Mouse (Mus musculus): Measurements from ENCODE around the gene Ap1m2.
"Not testable (repeated sequence)": the region's sequence is repeated elsewhere in the genome, so short reads cannot be mapped to it uniquely, and the experiment has no call there.

DNA sequence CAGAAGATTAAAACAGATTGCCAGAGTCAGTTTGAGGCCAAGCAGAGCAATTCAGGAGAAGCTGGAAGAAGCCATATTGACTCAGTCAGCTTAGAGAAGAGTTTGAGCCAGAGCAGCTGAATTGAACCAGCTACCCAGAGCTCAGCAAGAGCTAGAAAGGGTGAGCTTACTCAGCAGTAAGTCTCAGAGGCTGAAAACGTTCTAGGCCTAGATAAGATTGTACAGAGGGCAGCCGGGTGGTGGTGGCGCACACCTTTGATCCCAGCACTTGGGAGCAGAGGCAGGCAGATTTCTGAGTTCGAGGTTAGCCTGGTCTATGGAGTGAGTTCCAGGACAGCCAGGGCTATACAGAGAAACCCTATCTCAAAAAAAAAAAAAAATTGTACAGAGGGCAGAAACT is 55.8 kb downstream of the Ap1m2 start:
- TF ChIP-seq CTCF (IDR thresholded peaks at IDR 0.05 in 2 of 3, conservative IDR thresholded peaks at IDR 0.05 in 1 of 3; ENCODE audit: control insufficient read depth in 1 of 3, insufficient read depth in 1 of 3, low read depth in 2 of 3, low read length in 3 of 3, poor library complexity in 1 of 3, severe bottlenecking in 1 of 3); POLR2A (IDR thresholded peaks at IDR 0.05; ENCODE audit: control insufficient read depth in 1 of 2, insufficient read depth in 1 of 2, low read depth in 1 of 2, low read length in 2 of 2, poor library complexity in 1 of 2); MAX (IDR thresholded peaks at IDR 0.05; ENCODE audit: low read length); SMC3 (IDR thresholded peaks at IDR 0.05; ENCODE audit: low read depth, low read length); POLR2AphosphoS5 (IDR thresholded peaks at IDR 0.05; ENCODE audit: borderline replicate concordance, low read depth, low read length); GATA1 (IDR thresholded peaks at IDR 0.05; ENCODE audit: low read depth, low read length); GABPA (IDR thresholded peaks at IDR 0.05; ENCODE audit: low read depth, low read length); ELF1 (IDR thresholded peaks at IDR 0.05; ENCODE audit: low read depth, low read length); NRF1 (IDR thresholded peaks at IDR 0.05; ENCODE audit: insufficient read depth, low read depth, low read length, poor library complexity, severe bottlenecking); TAL1 (IDR thresholded peaks at IDR 0.05; ENCODE audit: low read length): not testable (repeated sequence)
